Mouse (Mus musculus): ENCODE results near the gene Pgm2. TPM values are rescaled to one million over a fixed set of nuclear protein-coding genes. Genes with fewer than 3 reads are reported as not detected.

Gene Pgm2
- polyA plus RNA-seq, 1 experiment from 2014 or later = 27.8 TPM

DNA sequence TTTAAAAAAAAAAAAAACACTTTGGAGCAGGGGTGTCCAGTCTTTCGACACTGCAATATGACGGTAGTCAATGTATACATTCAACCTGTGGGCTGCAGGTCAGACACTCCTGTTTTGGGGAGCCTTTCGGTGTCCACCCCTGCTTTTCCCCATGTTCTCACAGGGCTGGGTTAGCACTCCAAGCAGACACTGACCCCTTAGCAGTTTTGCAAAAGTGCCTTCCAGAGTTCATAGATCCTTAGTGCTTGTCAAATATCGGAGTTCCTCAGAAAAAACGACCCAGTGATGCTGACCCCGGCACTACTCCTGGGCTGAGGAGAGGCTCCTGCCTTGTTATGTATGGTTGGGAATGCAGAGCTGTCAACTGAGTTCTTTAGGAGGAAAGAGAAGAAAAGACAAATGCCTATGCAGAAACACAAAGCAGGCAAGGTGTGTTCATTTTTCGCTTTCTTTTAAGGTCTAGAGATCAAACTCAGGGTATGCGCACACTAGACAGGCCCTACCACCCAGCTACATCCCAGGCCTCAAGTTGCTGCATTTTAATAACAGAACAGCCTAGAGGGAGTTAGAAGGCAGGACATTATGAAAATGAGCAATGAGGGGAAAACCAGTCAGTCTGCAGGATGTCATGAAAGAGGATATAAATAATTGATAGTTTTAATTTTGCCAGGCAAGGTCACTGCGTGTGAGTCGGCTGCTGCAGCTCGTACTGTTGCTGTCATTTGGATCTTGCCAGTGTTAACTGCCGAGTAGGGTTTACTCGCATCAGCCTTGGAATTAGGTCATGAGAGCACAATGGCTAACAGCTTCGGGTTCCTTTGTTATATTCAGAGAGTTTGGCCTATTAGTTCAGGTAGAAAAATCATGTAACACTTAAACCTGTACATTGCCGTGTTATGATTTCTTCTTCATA, 9.0 kb upstream of the Pgm2 start:
- no peaks in the 10 kb centered on the region for H3K27me3 ChIP-seq (ENCODE audit: control insufficient read depth, insufficient read depth, low read length)
- no peak overlapping the region for H3K4me3 ChIP-seq (ENCODE audit: low read depth, low read length)
- DNase-seq (ENCODE audit: low spot score) (no peak), ATAC-seq (ENCODE audit: low FRiP score) (no peak)
- WGBS = 88% methylated on average over 15 of the region's 15 CpGs
- H3K4me2 ChIP-seq (replicated peaks; ENCODE audit: low read depth, low read length) = no peak overlapping the region
- H3K9me3 ChIP-seq (ENCODE audit: control insufficient read depth, low read length) = no peaks in the 10 kb centered on the region
- no peaks in the 10 kb centered on the region for H3K36me3 ChIP-seq (ENCODE audit: control insufficient read depth, insufficient read depth, low read length)
- no peaks in the 10 kb centered on the region for H3K4me1 ChIP-seq (replicated peaks; ENCODE audit: control insufficient read depth, insufficient read depth, low read length)
- H3K27ac ChIP-seq (ENCODE audit: low read depth, low read length) = no peak overlapping the region
- no peak overlapping the region for H3K9ac ChIP-seq (ENCODE audit: low read depth, low read length)

DNA sequence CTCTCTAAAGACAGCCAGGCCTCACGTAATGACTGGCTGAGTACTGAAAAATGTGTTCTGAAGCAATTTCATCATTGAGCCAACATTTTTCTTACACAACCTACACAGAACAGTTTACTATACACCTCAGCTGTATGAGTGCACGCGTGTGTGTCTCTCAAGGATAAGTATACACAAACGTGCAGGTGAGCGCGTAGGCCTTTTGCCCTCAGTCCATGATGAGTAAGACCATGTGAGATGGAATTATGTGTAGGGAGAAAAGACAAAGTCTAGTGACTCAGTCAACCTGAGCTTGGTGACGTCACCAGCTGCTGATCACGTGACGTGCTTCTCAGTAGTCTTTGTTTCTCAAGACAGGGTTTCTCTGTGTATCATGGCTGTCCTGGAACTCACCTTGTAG, 7.3 kb upstream of the Pgm2 start:
- Histone ChIP-seq H3K4me3 (ENCODE audit: low read depth, low read length) (no peak overlapping the region), H3K27me3 (ENCODE audit: control insufficient read depth, insufficient read depth, low read length) (no peaks in the 10 kb centered on the region), H3K36me3 (ENCODE audit: control insufficient read depth, insufficient read depth, low read length) (no peaks in the 10 kb centered on the region), H3K9ac (ENCODE audit: low read depth, low read length) (no peak overlapping the region), H3K27ac (ENCODE audit: low read depth, low read length) (no peak overlapping the region), H3K4me1 (replicated peaks; ENCODE audit: control insufficient read depth, insufficient read depth, low read length) (no peaks in the 10 kb centered on the region), H3K4me2 (replicated peaks; ENCODE audit: low read depth, low read length) (no peak overlapping the region), H3K9me3 (ENCODE audit: control insufficient read depth, low read length) (no peaks in the 10 kb centered on the region)
- DNase-seq (ENCODE audit: low spot score) = no peak
- WGBS = 94% methylated on average over 9 of the region's 9 CpGs
- ATAC-seq (ENCODE audit: low FRiP score) = no peak

DNA sequence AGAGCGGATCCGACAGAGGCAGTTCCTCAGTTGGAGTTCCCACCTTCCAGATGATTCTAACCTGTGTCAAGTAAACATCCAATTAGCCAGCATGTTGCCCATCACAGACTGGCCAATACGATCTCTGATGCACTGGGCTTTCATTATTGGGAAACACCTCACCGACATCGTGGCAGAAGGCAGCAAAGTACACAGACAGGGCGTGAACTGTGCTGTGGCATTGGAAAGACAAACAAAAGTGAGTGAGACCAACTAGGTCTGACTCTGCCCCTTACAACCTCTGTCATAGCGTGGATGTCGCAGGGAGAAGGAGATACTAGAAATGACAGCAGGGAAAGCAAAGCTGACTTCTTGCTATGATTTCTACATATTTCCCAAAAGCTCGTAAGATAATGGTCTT, 4.0 kb upstream of the Pgm2 start:
- H3K9me3 ChIP-seq (ENCODE audit: control insufficient read depth, low read length) = no peaks in the 10 kb centered on the region

DNA sequence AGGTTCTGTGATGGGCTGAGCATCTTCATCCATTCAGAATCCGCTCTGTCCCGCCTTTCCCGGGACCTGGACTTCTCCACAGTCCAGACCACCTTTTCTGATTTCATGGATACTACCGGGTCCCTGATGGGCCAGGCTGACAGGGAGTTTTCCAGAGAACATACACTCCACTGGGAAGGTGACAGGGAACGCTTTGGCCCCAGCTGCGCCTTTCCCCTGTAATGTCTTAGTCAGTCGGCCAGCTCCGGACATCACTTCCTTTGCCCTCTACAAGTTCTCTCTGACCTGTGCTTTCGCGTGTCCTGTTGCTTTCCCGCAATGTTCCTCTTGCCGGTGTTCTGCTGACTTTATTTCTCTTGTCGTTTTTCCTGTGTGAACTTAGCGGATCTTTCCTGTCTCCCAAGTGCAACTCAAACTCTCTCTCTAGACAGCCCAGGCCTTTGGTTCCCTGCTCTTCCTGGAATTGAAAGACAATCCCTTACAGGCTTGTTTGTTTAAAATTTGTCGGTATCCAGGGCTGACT, 660 bp downstream of the Pgm2 start:
- peak; percentile 49 for ATAC-seq (ENCODE audit: low FRiP score)
- DNase-seq (ENCODE audit: low spot score) = peak; percentile 52
- Histone ChIP-seq H3K27ac (ENCODE audit: low read depth, low read length) (0 out of 2 replicates have a peak overlapping the region, but pooled peaks have one; percentile 17), H3K9me3 (ENCODE audit: control insufficient read depth, low read length) (no peaks in the 10 kb centered on the region), H3K36me3 (ENCODE audit: control insufficient read depth, insufficient read depth, low read length) (no peaks in the 10 kb centered on the region), H3K4me1 (replicated peaks; ENCODE audit: control insufficient read depth, insufficient read depth, low read length) (0 out of 2 replicates have a peak, but pooled peaks cover 2% of the 10 kb centered on the region), H3K9ac (ENCODE audit: low read depth, low read length) (peak overlapping the region; percentile 83), H3K4me3 (ENCODE audit: low read depth, low read length) (peak overlapping the region; percentile 70), H3K4me2 (replicated peaks; ENCODE audit: low read depth, low read length) (peak overlapping the region; percentile 70), H3K27me3 (ENCODE audit: control insufficient read depth, insufficient read depth, low read length) (no peaks in the 10 kb centered on the region)
- WGBS = 2% methylated on average over 15 of the region's 15 CpGs

More for the DNA sequence above, 4.0 kb upstream of the Pgm2 start:
- H3K9ac ChIP-seq (ENCODE audit: low read depth, low read length) = no peak overlapping the region
- DNase-seq (ENCODE audit: low spot score) (no peak), ATAC-seq (ENCODE audit: low FRiP score) (no peak)
- H3K27me3 ChIP-seq (ENCODE audit: control insufficient read depth, insufficient read depth, low read length) = no peaks in the 10 kb centered on the region
- H3K36me3 ChIP-seq (ENCODE audit: control insufficient read depth, insufficient read depth, low read length) = no peaks in the 10 kb centered on the region
- WGBS = 88% methylated on average over 9 of the region's 9 CpGs
- no peak overlapping the region for H3K27ac ChIP-seq (ENCODE audit: low read depth, low read length)
- H3K4me3 ChIP-seq (ENCODE audit: low read depth, low read length) = no peak overlapping the region
- no peak overlapping the region for H3K4me2 ChIP-seq (replicated peaks; ENCODE audit: low read depth, low read length)
- H3K4me1 ChIP-seq (replicated peaks; ENCODE audit: control insufficient read depth, insufficient read depth, low read length) = no peaks in the 10 kb centered on the region

DNA sequence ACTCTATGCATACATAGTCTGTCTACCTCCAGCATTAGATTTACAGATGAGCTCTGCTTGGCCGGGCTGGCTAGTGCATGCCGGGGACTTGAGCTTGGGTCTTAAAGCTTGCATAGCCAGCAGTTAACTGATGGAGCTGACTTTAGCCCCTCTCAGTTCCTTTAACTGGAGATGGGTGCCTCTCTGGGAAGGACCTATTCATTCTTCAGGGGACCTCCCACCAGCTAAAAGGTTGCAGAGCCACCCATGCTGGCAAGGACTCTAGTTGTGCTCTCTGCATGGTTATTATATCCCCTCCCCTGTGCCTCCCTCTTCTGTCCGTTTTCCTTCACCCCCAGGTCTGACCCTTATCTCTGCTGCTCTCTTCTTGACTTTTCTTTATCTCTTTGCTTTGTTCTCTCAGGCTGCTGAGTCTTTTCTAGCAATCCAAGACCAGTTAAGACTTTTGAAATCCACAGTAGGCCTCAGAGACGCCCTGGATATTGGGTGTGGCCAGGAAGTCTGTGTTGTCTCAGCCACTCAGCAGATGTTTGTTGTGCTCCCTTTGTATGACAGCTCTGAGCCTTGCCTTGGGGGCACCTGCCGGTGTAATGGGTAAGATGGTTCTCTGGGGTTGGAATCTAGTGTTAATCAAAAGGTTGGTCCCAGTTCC, 2.7 kb downstream of the Pgm2 start:
- ATAC-seq (ENCODE audit: low FRiP score) (no peak), DNase-seq (ENCODE audit: low spot score) (no peak)
- Histone ChIP-seq H3K9me3 (ENCODE audit: control insufficient read depth, low read length) (no peaks in the 10 kb centered on the region), H3K4me2 (replicated peaks; ENCODE audit: low read depth, low read length) (no peak overlapping the region), H3K27me3 (ENCODE audit: control insufficient read depth, insufficient read depth, low read length) (no peaks in the 10 kb centered on the region), H3K27ac (ENCODE audit: low read depth, low read length) (no peak overlapping the region), H3K4me1 (replicated peaks; ENCODE audit: control insufficient read depth, insufficient read depth, low read length) (0 out of 2 replicates have a peak, but pooled peaks cover 2% of the 10 kb centered on the region), H3K9ac (ENCODE audit: low read depth, low read length) (no peak overlapping the region), H3K36me3 (ENCODE audit: control insufficient read depth, insufficient read depth, low read length) (no peaks in the 10 kb centered on the region), H3K4me3 (ENCODE audit: low read depth, low read length) (no peak overlapping the region)
- 73% methylated on average over 5 of the region's 5 CpGs for WGBS

DNA sequence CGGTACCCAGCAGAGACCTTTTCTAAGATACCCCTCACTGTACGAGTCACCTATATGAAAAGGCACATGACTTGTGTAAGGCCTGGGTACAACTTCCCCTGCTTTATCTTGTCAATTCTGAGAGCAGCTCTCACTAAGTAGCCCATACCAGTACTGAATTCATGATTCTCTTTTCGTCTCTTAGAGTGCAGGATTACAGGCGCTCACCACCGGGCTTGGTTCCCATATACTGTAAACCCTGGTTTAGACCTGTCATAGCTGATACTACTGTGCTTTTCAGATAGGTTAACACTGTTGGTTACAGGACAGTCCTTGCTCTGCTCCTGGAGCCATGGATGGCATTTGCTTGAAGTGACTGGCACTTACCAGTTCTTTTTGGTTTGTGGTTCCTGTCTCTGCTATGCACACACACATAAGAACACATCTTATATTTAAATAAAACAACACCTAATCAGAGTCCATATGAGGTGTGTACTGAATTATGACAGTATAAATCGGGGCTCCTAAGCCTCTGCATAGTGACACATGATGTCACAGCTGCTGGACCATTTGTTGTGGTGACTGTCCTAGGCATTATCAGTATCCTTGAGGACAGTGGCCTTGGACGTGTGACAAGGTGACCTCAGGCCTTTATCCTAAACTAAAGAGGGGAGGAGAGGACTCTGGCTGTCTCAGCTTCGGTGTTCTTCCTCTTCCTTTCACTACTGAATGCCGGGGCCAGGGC, 9.4 kb downstream of the Pgm2 start:
- Histone ChIP-seq H3K9ac (ENCODE audit: low read depth, low read length) (no peak overlapping the region), H3K36me3 (ENCODE audit: control insufficient read depth, insufficient read depth, low read length) (no peaks in the 10 kb centered on the region), H3K4me1 (replicated peaks; ENCODE audit: control insufficient read depth, insufficient read depth, low read length) (no peaks in the 10 kb centered on the region), H3K4me2 (replicated peaks; ENCODE audit: low read depth, low read length) (no peak overlapping the region), H3K27me3 (ENCODE audit: control insufficient read depth, insufficient read depth, low read length) (no peaks in the 10 kb centered on the region), H3K4me3 (ENCODE audit: low read depth, low read length) (no peak overlapping the region), H3K9me3 (ENCODE audit: control insufficient read depth, low read length) (no peaks in the 10 kb centered on the region), H3K27ac (ENCODE audit: low read depth, low read length) (no peak overlapping the region)
- ATAC-seq (ENCODE audit: low FRiP score) (no peak), DNase-seq (ENCODE audit: low spot score) (no peak)
- 77% methylated on average over 9 of the region's 9 CpGs for WGBS

DNA sequence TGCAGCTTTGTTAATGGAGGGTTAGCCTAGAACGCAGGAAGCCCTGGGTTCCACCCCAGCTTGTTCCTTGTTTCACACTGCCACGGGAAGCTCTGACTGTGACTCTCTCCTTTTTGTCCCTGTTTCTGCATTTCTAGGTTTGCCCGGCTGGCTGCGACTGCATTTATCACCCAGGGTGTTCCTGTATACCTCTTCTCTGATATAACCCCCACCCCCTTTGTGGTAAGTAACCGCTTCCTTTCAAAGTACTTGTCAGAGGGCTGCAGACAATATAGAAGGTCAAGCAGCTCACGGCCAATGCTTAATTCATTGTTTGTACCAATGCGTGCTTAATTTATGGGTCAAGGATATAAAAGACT, 9.9 kb downstream of the Pgm2 start:
- no peak overlapping the region for H3K9ac ChIP-seq (ENCODE audit: low read depth, low read length)
- H3K4me2 ChIP-seq (replicated peaks; ENCODE audit: low read depth, low read length) = no peak overlapping the region
- no peaks in the 10 kb centered on the region for H3K9me3 ChIP-seq (ENCODE audit: control insufficient read depth, low read length)
- H3K27ac ChIP-seq (ENCODE audit: low read depth, low read length) = no peak overlapping the region
- DNase-seq (ENCODE audit: low spot score) (no peak), ATAC-seq (ENCODE audit: low FRiP score) (no peak)
- no peaks in the 10 kb centered on the region for H3K36me3 ChIP-seq (ENCODE audit: control insufficient read depth, insufficient read depth, low read length)
- H3K27me3 ChIP-seq (ENCODE audit: control insufficient read depth, insufficient read depth, low read length) = no peaks in the 10 kb centered on the region
- H3K4me1 ChIP-seq (replicated peaks; ENCODE audit: control insufficient read depth, insufficient read depth, low read length) = no peaks in the 10 kb centered on the region
- H3K4me3 ChIP-seq (ENCODE audit: low read depth, low read length) = no peak overlapping the region
- WGBS = 35% methylated on average over 7 of the region's 7 CpGs

DNA sequence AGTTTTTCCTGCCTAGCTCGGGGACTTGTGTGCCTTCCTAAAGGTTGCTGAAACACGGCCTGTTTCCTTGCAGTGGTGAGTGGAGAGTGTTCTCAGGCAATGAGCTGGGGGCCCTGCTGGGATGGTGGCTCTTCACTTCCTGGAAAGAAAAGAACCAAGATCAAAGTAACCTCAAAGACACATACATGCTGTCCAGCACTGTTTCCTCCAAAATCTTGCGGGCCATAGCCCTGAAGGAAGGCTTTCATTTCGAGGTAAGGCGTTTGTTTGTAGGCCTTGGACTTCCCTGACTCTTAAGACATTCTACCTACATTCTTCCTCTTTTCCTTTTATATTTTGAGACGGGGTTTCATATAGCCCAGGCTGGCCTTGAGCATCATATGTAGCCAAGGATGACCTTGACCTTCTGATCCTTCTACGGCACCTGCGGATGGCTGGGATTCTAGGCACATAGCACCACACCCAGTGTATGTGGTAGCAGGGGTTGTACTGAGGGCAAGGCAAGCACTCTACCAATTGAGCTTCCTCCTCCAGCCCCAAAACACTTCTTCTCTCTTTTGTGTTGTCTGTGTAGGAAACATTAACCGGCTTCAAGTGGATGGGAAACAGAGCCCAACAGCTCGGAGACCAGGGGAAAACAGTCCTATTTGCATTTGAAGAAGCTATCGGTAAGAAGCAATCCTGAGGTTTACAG, 15.0 kb downstream of the Pgm2 start:
- no peak overlapping the region for H3K9ac ChIP-seq (ENCODE audit: low read depth, low read length)
- WGBS = 91% methylated on average over 11 of the region's 11 CpGs
- H3K4me2 ChIP-seq (replicated peaks; ENCODE audit: low read depth, low read length) = no peak overlapping the region
- no peaks in the 10 kb centered on the region for H3K27me3 ChIP-seq (ENCODE audit: control insufficient read depth, insufficient read depth, low read length)
- H3K4me3 ChIP-seq (ENCODE audit: low read depth, low read length) = no peak overlapping the region
- DNase-seq (ENCODE audit: low spot score) (no peak), ATAC-seq (ENCODE audit: low FRiP score) (no peak)
- H3K4me1 ChIP-seq (replicated peaks; ENCODE audit: control insufficient read depth, insufficient read depth, low read length) = no peaks in the 10 kb centered on the region
- no peak overlapping the region for H3K27ac ChIP-seq (ENCODE audit: low read depth, low read length)
- no peaks in the 10 kb centered on the region for H3K9me3 ChIP-seq (ENCODE audit: control insufficient read depth, low read length)
- no peaks in the 10 kb centered on the region for H3K36me3 ChIP-seq (ENCODE audit: control insufficient read depth, insufficient read depth, low read length)

Measured in hindbrain, embryonic 11.5 days (tissue).